Mouse (Mus musculus) heart, embryonic 16.5 days (tissue): ENCODE measurements around the gene Mfsd6l. TPM values are rescaled to one million over a fixed set of nuclear protein-coding genes. Genes with fewer than 3 reads are reported as not detected.

Experiments used
- ATAC-seq: fragments of 200-750 bp; cut with Nextera tagmentation; replicated peaks from 2 replicates; pipeline ENCODE4 v1.8.0; 2017; ENCODE audit warnings: moderate number of reproducible peaks; ENCODE audit not compliant: insufficient read depth, low FRiP score; ENCODE audit errors: extremely low read depth
- H3K27ac ChIP-seq: fragments of 300-500 bp; sonication (generic); 2 replicates; pipeline ENCODE4 v1.5.1; 2014; ENCODE audit warnings: mild to moderate bottlenecking, low read length, control low read depth, moderate library complexity
- H3K27me3 ChIP-seq: fragments of 300-500 bp; sonication (generic); 2 replicates; pipeline ENCODE4 v1.6.1; 2014; ENCODE audit warnings: low read length, mixed read lengths; ENCODE audit not compliant: control insufficient read depth, insufficient read depth
- H3K36me3 ChIP-seq: fragments of 300-500 bp; sonication (generic); 2 replicates; pipeline ENCODE4 v1.6.1; 2014; ENCODE audit not compliant: control insufficient read depth, insufficient read depth
- H3K4me1 ChIP-seq: fragments of 300-500 bp; sonication (generic); 2 replicates; pipeline ENCODE4 v1.6.1; 2014; ENCODE audit warnings: low read length, mixed read lengths; ENCODE audit not compliant: control insufficient read depth, insufficient read depth
- H3K4me2 ChIP-seq: fragments of 300-500 bp; sonication (generic); 2 replicates; pipeline ENCODE4 v1.6.1; 2014; ENCODE audit warnings: low read depth, mild to moderate bottlenecking, control low read depth, low read length
- H3K4me3 ChIP-seq: fragments of 300-500 bp; sonication (generic); 2 replicates; pipeline ENCODE4 v1.5.1; 2014; ENCODE audit warnings: mild to moderate bottlenecking, control low read depth, low read length
- H3K9ac ChIP-seq: fragments of 300-500 bp; sonication (generic); 2 replicates; pipeline ENCODE4 v1.6.1; 2014; ENCODE audit warnings: low read length, control low read depth
- H3K9me3 ChIP-seq: fragments of 300-500 bp; sonication (generic); replicated peaks from 2 replicates; pipeline ENCODE4 v1.6.1; 2016; ENCODE audit warnings: low read length; ENCODE audit not compliant: control insufficient read depth
- WGBS: fragments of 180-500 bp; shearing (Covaris S2); extraction: QIAGEN DNeasy Blood & Tissue Kit; methylation state at CpG from one replicate; pipeline ENCODE4 v1.1.7; 2014; 5-methylcytosine and 5-hydroxymethylcytosine counted together
- polyA plus RNA-seq: library from polyadenylated mRNA; unstranded; fragments of >200 nt; fragmentation: Nextera tagmentation; extraction: Ambion mirVana; gene quantifications from 2 replicates; pipeline ENCODE4 v1.2.1, GENCODE M21; 2015

Mfsd6l gene
- polyA plus RNA-seq, 1 experiment from 2014 or later: 0.17 TPM

- Histone ChIP-seq H3K4me2 (0 out of 2 replicates have a peak overlapping the region, but pooled peaks have one; percentile 7), H3K36me3 (no peaks in the 10 kb centered on the region), H3K27me3 (no peaks in the 10 kb centered on the region), H3K4me1 (peaks cover 14% of the 10 kb centered on the region), H3K27ac (peak overlapping the region; percentile 64), H3K9ac (0 out of 2 replicates have a peak overlapping the region, but pooled peaks have one; percentile 6), H3K4me3 (no peak overlapping the region), H3K9me3 (no peaks in the 10 kb centered on the region)
- WGBS: 29% methylated on average over 7 of the region's 7 CpGs
- ATAC-seq: no peak; the same call in 1 of the 2 replicates
Measured at GRCm38 (mm10) chr11:68545172-68545571, 10.8 kb upstream of the Mfsd6l start.

DNA sequence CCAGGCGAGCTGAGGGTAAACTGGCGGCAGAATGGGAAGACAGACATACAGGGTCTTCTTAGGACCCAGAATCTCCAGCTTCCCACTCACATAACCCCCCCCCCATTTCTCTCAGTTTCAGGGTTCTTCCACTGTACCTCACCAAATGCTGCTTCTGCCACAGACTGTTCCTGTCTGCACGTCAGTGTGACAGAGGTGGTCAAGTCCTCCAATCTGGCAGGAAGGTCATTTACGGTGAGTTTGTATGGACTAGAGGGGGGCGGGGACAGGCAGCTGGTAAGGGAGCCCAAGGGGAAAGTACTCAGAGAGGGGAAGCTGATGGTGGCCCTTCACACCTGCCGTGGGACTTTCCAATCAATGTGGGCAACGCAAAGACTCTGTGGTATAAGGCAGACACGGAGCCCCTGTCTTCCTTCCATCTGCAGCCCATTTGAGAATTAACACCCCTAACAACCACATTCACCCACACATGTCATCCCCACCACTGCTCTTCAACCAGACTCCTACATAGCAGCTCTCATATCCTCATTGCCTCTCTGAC is 10.2 kb upstream of the Mfsd6l start:
- peaks cover 14% of the 10 kb centered on the region for H3K4me1 ChIP-seq
- WGBS: 73% methylated on average over 8 of the region's 8 CpGs
- no peaks in the 10 kb centered on the region for H3K9me3 ChIP-seq
- no peak overlapping the region for H3K4me3 ChIP-seq
- no peaks in the 10 kb centered on the region for H3K36me3 ChIP-seq
- H3K27me3 ChIP-seq: no peaks in the 10 kb centered on the region
- H3K4me2 ChIP-seq: no peak overlapping the region
- H3K9ac ChIP-seq: no peak overlapping the region
- no peak for ATAC-seq
- H3K27ac ChIP-seq: peak overlapping the region; percentile 64

DNA sequence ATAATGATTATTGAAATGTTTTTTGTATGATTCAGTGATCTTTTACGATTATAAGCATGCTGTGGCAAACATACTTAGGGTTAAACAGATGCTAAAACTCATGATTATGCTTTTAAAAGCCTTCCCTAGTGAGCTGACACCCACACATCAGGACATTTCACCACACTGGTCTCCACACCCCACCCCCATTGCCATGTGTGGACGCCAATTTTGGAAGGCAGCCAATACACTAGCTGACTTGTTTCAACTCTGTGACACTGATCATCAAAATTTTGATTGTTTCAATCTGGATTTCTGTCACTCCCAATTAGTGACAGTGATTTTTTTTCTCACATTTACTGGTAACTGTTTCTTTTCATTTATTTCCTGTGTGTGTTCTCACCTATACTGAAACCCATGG is 8.5 kb upstream of the Mfsd6l start:
- no peak for ATAC-seq
- Histone ChIP-seq H3K4me2 (no peak overlapping the region), H3K27me3 (no peaks in the 10 kb centered on the region), H3K9ac (no peak overlapping the region), H3K4me3 (no peak overlapping the region), H3K27ac (no peak overlapping the region), H3K36me3 (no peaks in the 10 kb centered on the region), H3K9me3 (no peaks in the 10 kb centered on the region), H3K4me1 (peaks cover 14% of the 10 kb centered on the region)
- WGBS: 51% methylated on average over 2 of the region's 2 CpGs

DNA sequence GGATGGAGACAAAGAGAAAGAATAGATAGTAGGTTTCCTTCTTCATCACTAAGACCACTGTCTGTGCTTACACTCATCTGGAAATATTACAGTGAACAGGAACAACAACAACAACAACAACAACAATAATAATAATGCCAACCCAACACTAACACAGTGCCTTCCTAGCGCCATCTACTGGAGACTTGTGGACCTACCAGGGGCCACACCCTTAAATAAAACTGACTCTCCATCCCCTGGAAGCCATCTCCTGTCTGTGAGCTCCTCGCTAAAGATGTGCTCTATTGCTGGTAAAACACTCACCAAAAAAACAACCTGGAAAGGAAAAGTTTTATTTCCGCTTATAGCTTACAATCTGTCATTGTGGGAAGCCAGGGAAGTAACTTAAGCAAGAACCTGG is 6.4 kb upstream of the Mfsd6l start:
- Histone ChIP-seq H3K4me1 (peaks cover 17% of the 10 kb centered on the region), H3K4me2 (no peak overlapping the region), H3K36me3 (no peaks in the 10 kb centered on the region), H3K9ac (no peak overlapping the region), H3K27ac (no peak overlapping the region), H3K4me3 (no peak overlapping the region), H3K9me3 (no peaks in the 10 kb centered on the region), H3K27me3 (no peaks in the 10 kb centered on the region)
- 45% methylated on average over 3 of the region's 3 CpGs for WGBS
- no peak for ATAC-seq

GRCm38 (mm10) chr11:68550358-68550757 is 5.6 kb upstream of the Mfsd6l start:
- H3K36me3 ChIP-seq: no peaks in the 10 kb centered on the region
- no peak for ATAC-seq
- H3K27me3 ChIP-seq: no peaks in the 10 kb centered on the region
- H3K4me2 ChIP-seq: no peak overlapping the region
- no peak overlapping the region for H3K9ac ChIP-seq
- H3K27ac ChIP-seq: no peak overlapping the region
- WGBS: 50% methylated on average over 4 of the region's 4 CpGs
- no peak overlapping the region for H3K4me3 ChIP-seq
- peaks cover 9% of the 10 kb centered on the region for H3K4me1 ChIP-seq
- H3K9me3 ChIP-seq: no peaks in the 10 kb centered on the region

- Histone ChIP-seq H3K4me3 (no peak overlapping the region), H3K9ac (no peak overlapping the region), H3K4me1 (peaks cover 6% of the 10 kb centered on the region; the same call in 1 of the 2 replicates), H3K27me3 (peaks cover 10% of the 10 kb centered on the region), H3K4me2 (no peak overlapping the region), H3K36me3 (no peaks in the 10 kb centered on the region), H3K9me3 (no peaks in the 10 kb centered on the region), H3K27ac (no peak overlapping the region)
- 37% methylated on average over 8 of the region's 8 CpGs for WGBS
- 0 out of 2 replicates have a peak, but pooled peaks have one; percentile 33 for ATAC-seq
Measured at GRCm38 (mm10) chr11:68553981-68554471, 2.0 kb upstream of the Mfsd6l start.

DNA sequence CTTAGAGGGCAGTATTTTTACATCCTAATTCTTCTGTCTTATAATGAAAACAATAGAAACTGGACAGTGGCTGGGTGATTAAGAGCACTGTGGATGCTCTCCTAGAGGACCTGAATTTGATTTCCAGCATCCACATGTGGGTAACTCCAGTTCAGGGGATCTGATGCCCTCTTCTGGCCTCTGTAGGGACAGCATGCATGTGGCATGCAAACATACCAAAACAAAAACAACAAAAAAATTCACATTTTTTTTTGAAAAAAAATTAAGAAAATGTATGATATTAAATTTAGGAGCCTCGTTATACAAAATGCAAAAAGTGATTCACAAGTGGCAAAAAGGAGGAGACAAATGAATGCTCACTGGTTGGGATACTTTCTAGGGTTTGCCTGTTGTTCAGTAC is 3.6 kb downstream of the Mfsd6l start:
- H3K4me2 ChIP-seq: no peak overlapping the region
- no peak overlapping the region for H3K9ac ChIP-seq
- H3K4me3 ChIP-seq: no peak overlapping the region
- H3K27me3 ChIP-seq: peaks cover 10% of the 10 kb centered on the region
- peaks cover 4% of the 10 kb centered on the region; the same call in 1 of the 2 replicates for H3K4me1 ChIP-seq
- no peaks in the 10 kb centered on the region for H3K36me3 ChIP-seq
- no peak overlapping the region for H3K27ac ChIP-seq
- no peak for ATAC-seq
- WGBS: 41% methylated on average over 1 of the region's 1 CpGs
- H3K9me3 ChIP-seq: no peaks in the 10 kb centered on the region

GRCm38 (mm10) chr11:68561957-68562950 is 6.3 kb downstream of the Mfsd6l start:
- 71% methylated on average over 11 of the region's 11 CpGs for WGBS
- H3K4me3 ChIP-seq: no peak overlapping the region
- H3K9me3 ChIP-seq: no peaks in the 10 kb centered on the region

More at GRCm38 (mm10) chr11:68561957-68562950, 6.3 kb downstream of the Mfsd6l start:
- no peak overlapping the region for H3K4me2 ChIP-seq
- no peak overlapping the region for H3K27ac ChIP-seq
- no peaks in the 10 kb centered on the region for H3K36me3 ChIP-seq
- peaks cover 3% of the 10 kb centered on the region; the same call in 1 of the 2 replicates for H3K4me1 ChIP-seq
- ATAC-seq: no peak
- no peak overlapping the region for H3K9ac ChIP-seq
- no peaks in the 10 kb centered on the region for H3K27me3 ChIP-seq
